Mouse (Mus musculus) midbrain, embryonic 11.5 days (tissue): ENCODE data around the gene Pde3a. TPM values are rescaled to one million over a fixed set of nuclear protein-coding genes. Genes with fewer than 3 reads are reported as not detected.
A peak's percentile ranks its signal among the peaks of the same experiment; 100 is the strongest.

Experiments
- ATAC-seq: fragments of 200-750 bp; cut with Nextera tagmentation; 2 replicates; pipeline ENCODE4 v1.8.0; 2017; ENCODE audit warnings: moderate TSS enrichment, moderate library complexity; ENCODE audit not compliant: low FRiP score
- DNase-seq: peaks from one replicate; pipeline ENCODE4 v3.0.0; 2015; ENCODE audit warnings: low spot score; ENCODE audit errors: missing footprints
- H3K27ac ChIP-seq: fragments of 300-500 bp; sonication (generic); 2 replicates; pipeline ENCODE4 v1.5.1; 2014; ENCODE audit warnings: low read depth, low read length
- H3K27me3 ChIP-seq: fragments of 300-500 bp; sonication (generic); 2 replicates; pipeline ENCODE4 v1.6.1; 2014; ENCODE audit warnings: mild to moderate bottlenecking, low read length, moderate library complexity, mixed read lengths; ENCODE audit not compliant: control insufficient read depth, insufficient read depth
- H3K36me3 ChIP-seq: fragments of 300-500 bp; sonication (generic); 2 replicates; pipeline ENCODE4 v1.6.1; 2014; ENCODE audit warnings: mild to moderate bottlenecking, low read length, moderate library complexity, mixed read lengths; ENCODE audit not compliant: control insufficient read depth, insufficient read depth
- H3K4me1 ChIP-seq: fragments of 300-500 bp; sonication (generic); 2 replicates; pipeline ENCODE4 v1.6.1; 2014; ENCODE audit warnings: low read length; ENCODE audit not compliant: control insufficient read depth, insufficient read depth
- H3K4me2 ChIP-seq: fragments of 300-500 bp; sonication (generic); 2 replicates; pipeline ENCODE4 v1.6.1; 2014; ENCODE audit warnings: mild to moderate bottlenecking, moderate library complexity
- H3K4me3 ChIP-seq: fragments of 300-500 bp; sonication (generic); 2 replicates; pipeline ENCODE4 v1.5.1; 2014; ENCODE audit warnings: low read depth, low read length
- H3K9ac ChIP-seq: fragments of 300-500 bp; sonication (generic); 2 replicates; pipeline ENCODE4 v1.6.1; 2014; ENCODE audit warnings: low read length
- H3K9me3 ChIP-seq: fragments of 300-500 bp; sonication (generic); 2 replicates; pipeline ENCODE4 v1.6.1; 2016; ENCODE audit warnings: low read length; ENCODE audit not compliant: control insufficient read depth
- WGBS: fragments of 180-500 bp; shearing (Covaris S2); extraction: QIAGEN DNeasy Blood & Tissue Kit; methylation state at CpG from one replicate; pipeline ENCODE4 v1.1.7; 2014; 5-methylcytosine and 5-hydroxymethylcytosine counted together
- polyA plus RNA-seq: library from polyadenylated mRNA; unstranded; fragments of >200 nt; fragmentation: Nextera tagmentation; extraction: Ambion mirVana; gene quantifications from 2 replicates; pipeline ENCODE4 v1.2.1, GENCODE M21; 2014

Gene Pde3a
- 1.2 and 2.1 TPM in 2 replicates for polyA plus RNA-seq

GRCm38 (mm10) chr6:141248691-141249584 is at the start of gene Pde3a:
Gene Pde3a (plus strand): TSS chr6:141249269.
- H3K27me3 ChIP-seq: peaks cover 13% of the 10 kb centered on the region
- no peaks in the 10 kb centered on the region for H3K36me3 ChIP-seq
- WGBS: 2% methylated on average over 24 of the region's 28 CpGs
- H3K4me2 ChIP-seq: peak within 1 kb of the TSS; percentile 88
- H3K4me3 ChIP-seq: peak within 1 kb of the TSS; percentile 64
- H3K9me3 ChIP-seq: no peaks in the 10 kb centered on the region
- ATAC-seq (peak; percentile 63), DNase-seq (peak; percentile 95)
- no peak within 1 kb of the TSS for H3K27ac ChIP-seq
- H3K9ac ChIP-seq: peak within 1 kb of the TSS; percentile 74
- H3K4me1 ChIP-seq: no peaks in the 10 kb centered on the region; the same call in 1 of the 2 replicates

GRCm38 (mm10) chr6:141200173-141200615 is 48.9 kb upstream of the Pde3a start:
- Histone ChIP-seq H3K4me3 (no peak overlapping the region), H3K9ac (no peak overlapping the region), H3K9me3 (no peaks in the 10 kb centered on the region), H3K4me1 (no peaks in the 10 kb centered on the region), H3K36me3 (no peaks in the 10 kb centered on the region), H3K27me3 (no peaks in the 10 kb centered on the region), H3K27ac (no peak overlapping the region), H3K4me2 (no peak overlapping the region)
- ATAC-seq: peak; percentile 50
- no peak for DNase-seq

DNA sequence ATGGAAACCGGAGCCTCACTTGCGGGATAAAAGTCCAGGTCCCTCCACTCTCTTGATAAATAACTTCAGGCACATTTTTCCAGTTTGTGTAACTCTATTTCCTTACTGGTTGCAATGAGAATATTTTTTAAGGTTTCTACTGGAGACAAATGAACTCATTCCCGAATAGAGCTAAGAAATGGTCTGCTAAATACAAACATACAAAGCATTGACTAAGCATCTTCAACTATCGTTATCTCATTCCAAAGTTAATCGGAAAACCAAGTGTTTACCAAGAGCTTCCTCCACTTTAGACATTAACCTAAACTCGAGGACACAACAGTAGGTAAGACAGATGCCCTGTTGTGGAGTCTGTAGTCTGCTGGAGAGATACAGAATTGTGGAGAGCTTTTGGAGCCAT is 41.5 kb upstream of the Pde3a start:
- Histone ChIP-seq H3K4me3 (no peak overlapping the region), H3K4me2 (no peak overlapping the region), H3K9ac (no peak overlapping the region), H3K27me3 (no peaks in the 10 kb centered on the region), H3K36me3 (no peaks in the 10 kb centered on the region), H3K9me3 (no peaks in the 10 kb centered on the region), H3K27ac (no peak overlapping the region), H3K4me1 (no peaks in the 10 kb centered on the region)
- DNase-seq (peak; percentile 60), ATAC-seq (no peak)
- 88% methylated on average over 6 of the region's 6 CpGs for WGBS

GRCm38 (mm10) chr6:141208283-141208872 is 40.7 kb upstream of the Pde3a start:
- WGBS: 84% methylated on average over 1 of the region's 1 CpGs
- no peak for ATAC-seq
- Histone ChIP-seq H3K27me3 (no peaks in the 10 kb centered on the region), H3K27ac (no peak overlapping the region), H3K4me2 (no peak overlapping the region), H3K9ac (no peak overlapping the region), H3K36me3 (no peaks in the 10 kb centered on the region), H3K9me3 (no peaks in the 10 kb centered on the region), H3K4me1 (no peaks in the 10 kb centered on the region), H3K4me3 (no peak overlapping the region)
- peak; percentile 62 for DNase-seq

DNA sequence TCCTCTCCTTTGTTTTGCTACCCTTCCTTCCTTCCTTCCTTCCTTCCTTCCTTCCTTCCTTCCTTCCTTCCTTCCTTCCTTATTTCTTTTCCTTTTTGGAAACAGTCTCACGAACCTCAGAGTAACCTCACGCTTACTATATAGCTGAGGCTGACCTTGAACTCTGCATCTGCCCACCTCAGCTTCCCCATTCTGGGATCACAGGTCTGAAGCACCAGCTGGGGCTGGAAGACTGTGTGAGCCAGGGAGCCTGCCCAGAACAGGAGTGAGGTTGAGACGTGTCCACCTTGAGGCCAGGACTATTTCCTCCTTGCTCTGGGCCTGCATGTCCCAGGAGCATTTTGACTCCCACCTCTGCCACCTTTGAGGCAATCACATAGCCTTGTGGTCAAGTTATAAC is 39.0 kb upstream of the Pde3a start:
- no peak for ATAC-seq

GRCm38 (mm10) chr6:141221081-141221480 is 28.0 kb upstream of the Pde3a start:
- ATAC-seq (no peak), DNase-seq (peak; percentile 65)
- no peak overlapping the region for H3K4me2 ChIP-seq
- no peaks in the 10 kb centered on the region for H3K27me3 ChIP-seq
- no peak overlapping the region for H3K4me3 ChIP-seq
- 82% methylated on average over 3 of the region's 3 CpGs for WGBS
- no peaks in the 10 kb centered on the region for H3K4me1 ChIP-seq
- H3K36me3 ChIP-seq: no peaks in the 10 kb centered on the region
- H3K9me3 ChIP-seq: no peaks in the 10 kb centered on the region
- H3K27ac ChIP-seq: no peak overlapping the region
- H3K9ac ChIP-seq: no peak overlapping the region

More for the DNA sequence above, 39.0 kb upstream of the Pde3a start:
- no peaks in the 10 kb centered on the region for H3K4me1 ChIP-seq
- no peak overlapping the region for H3K9ac ChIP-seq
- H3K9me3 ChIP-seq: no peaks in the 10 kb centered on the region
- no peak overlapping the region for H3K4me3 ChIP-seq
- 95% methylated on average over 3 of the region's 3 CpGs for WGBS
- H3K4me2 ChIP-seq: no peak overlapping the region
- no peaks in the 10 kb centered on the region for H3K36me3 ChIP-seq
- no peak overlapping the region for H3K27ac ChIP-seq
- no peaks in the 10 kb centered on the region for H3K27me3 ChIP-seq
- peak; percentile 62 for DNase-seq

DNA sequence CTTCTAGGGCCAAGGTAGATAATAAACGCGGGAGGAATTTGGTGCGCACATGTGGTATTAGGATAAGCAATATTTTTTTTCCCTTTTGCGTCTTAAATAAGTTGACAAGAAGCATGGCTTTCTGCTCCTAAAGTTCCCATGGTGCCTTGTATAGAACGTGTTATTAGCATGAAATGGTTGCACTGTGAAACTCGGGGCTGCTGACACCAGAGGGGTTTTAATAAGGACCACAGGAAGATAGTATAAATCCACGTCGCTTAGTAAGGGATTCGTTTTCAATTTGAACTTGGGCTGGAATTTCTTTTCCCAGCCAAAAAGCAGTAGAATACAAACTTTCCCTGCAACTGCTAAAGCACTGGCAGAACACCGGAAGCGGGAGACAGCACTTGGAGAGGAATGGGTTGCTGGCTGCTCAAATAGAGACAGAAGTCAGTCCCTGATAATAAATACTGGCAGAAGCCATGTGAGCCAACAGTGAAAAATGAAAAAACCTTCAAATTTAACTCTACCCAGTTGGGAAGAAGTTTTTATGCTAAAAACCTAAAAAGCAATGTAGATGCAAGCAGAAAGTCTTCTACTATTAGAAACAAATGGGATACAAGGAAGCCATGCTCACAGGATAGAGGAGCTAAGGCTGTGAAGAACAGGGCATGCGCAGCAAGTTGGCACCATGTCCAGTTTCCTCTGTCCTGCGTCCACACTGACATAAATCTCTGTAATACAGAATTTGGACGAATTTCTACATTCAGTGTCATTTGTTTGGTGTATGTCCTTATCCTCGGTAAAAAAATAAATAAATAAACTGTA is 22.0 kb upstream of the Pde3a start:
- Histone ChIP-seq H3K9me3 (no peaks in the 10 kb centered on the region), H3K9ac (no peak overlapping the region), H3K4me1 (no peaks in the 10 kb centered on the region), H3K27me3 (no peaks in the 10 kb centered on the region), H3K4me3 (no peak overlapping the region), H3K36me3 (no peaks in the 10 kb centered on the region), H3K27ac (no peak overlapping the region), H3K4me2 (no peak overlapping the region)
- 86% methylated on average over 15 of the region's 15 CpGs for WGBS
- ATAC-seq (no peak), DNase-seq (peak; percentile 77)

DNA sequence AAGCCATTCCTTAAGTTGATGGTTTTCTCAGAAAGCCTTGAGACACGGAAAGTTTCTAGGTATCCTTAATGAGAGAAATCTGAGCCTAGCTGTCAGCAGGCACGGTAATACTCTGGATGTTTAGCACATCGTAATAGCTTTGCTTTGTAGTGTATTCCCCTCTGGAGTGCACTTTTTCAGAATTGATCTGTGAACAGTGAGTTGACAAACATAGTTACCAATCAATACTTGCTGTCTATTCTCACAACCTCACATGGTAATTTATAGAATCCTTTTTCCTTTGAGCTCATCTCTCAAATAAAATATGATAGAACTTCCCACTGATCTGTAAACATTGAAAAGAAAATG is 21.4 kb upstream of the Pde3a start:
- no peaks in the 10 kb centered on the region for H3K9me3 ChIP-seq
- no peak overlapping the region for H3K9ac ChIP-seq
- H3K27me3 ChIP-seq: no peaks in the 10 kb centered on the region
- no peak overlapping the region for H3K4me3 ChIP-seq
- ATAC-seq (no peak), DNase-seq (peak; percentile 56)
- H3K4me1 ChIP-seq: no peaks in the 10 kb centered on the region
- WGBS: 80% methylated on average over 3 of the region's 3 CpGs
- no peak overlapping the region for H3K27ac ChIP-seq
- H3K36me3 ChIP-seq: no peaks in the 10 kb centered on the region
- no peak overlapping the region for H3K4me2 ChIP-seq
